Mouse (Mus musculus) gastrocnemius, postnatal 4 days (tissue): ENCODE data around the gene Ccdc91. TPM values are rescaled to one million over a fixed set of nuclear protein-coding genes. Genes with fewer than 3 reads are reported as not detected.

Experiments used
- DNase-seq, 2 experiments: peaks; one replicate each; pipeline ENCODE4 v3.0.0; 2021 to 2022; ENCODE audit warnings: low spot score in 2 of 2, mixed read lengths in 2 of 2
- total RNA-seq, 2 experiments: library from RNA; stranded (reverse); gene quantifications; 2 replicates each; pipeline ENCODE4 v1.2.3; 2021

Gene Ccdc91
- total RNA-seq, 2 experiments from 2014 or later: 36.1 to 37.2 TPM

GRCm38 (mm10) chr6:147676214-147676613, 200.6 kb downstream of the Ccdc91 start:
- DNase-seq: no peak

Other genes starting within 250 kb of the Ccdc91 start
- gene Pthlh, start 211.6 kb upstream of the Ccdc91 start, total RNA-seq: 1 to 10 TPM; 1.6 to 1.8 TPM